Mouse (Mus musculus) megakaryocyte progenitor cell, adult 5-6 weeks (primary cell): ENCODE measurements around the gene Vps50. TPM values are rescaled to one million over a fixed set of nuclear protein-coding genes. Genes with fewer than 3 reads are reported as not detected.

Experiments
- ATAC-seq: replicated peaks from 2 replicates; pipeline ENCODE4 v1.8.0; 2016; ENCODE audit warnings: mild to moderate bottlenecking, moderate TSS enrichment, inconsistent platforms; ENCODE audit not compliant: poor library complexity
- total RNA-seq, 2 experiments: library from RNA; stranded (forward) in 1 of 2; stranded (reverse) in 1 of 2; fragments of 157-497, 149-512 nt in 1 of 2; fragments of 200-1000 nt in 1 of 2; gene quantifications; 2 replicates each; pipeline versions ENCODE4 v1.2.3 to v1.2.4; 2015 to 2017

The Vps50 gene
- total RNA-seq, 2 experiments from 2014 or later: 35.0 to 36.5 TPM

DNA sequence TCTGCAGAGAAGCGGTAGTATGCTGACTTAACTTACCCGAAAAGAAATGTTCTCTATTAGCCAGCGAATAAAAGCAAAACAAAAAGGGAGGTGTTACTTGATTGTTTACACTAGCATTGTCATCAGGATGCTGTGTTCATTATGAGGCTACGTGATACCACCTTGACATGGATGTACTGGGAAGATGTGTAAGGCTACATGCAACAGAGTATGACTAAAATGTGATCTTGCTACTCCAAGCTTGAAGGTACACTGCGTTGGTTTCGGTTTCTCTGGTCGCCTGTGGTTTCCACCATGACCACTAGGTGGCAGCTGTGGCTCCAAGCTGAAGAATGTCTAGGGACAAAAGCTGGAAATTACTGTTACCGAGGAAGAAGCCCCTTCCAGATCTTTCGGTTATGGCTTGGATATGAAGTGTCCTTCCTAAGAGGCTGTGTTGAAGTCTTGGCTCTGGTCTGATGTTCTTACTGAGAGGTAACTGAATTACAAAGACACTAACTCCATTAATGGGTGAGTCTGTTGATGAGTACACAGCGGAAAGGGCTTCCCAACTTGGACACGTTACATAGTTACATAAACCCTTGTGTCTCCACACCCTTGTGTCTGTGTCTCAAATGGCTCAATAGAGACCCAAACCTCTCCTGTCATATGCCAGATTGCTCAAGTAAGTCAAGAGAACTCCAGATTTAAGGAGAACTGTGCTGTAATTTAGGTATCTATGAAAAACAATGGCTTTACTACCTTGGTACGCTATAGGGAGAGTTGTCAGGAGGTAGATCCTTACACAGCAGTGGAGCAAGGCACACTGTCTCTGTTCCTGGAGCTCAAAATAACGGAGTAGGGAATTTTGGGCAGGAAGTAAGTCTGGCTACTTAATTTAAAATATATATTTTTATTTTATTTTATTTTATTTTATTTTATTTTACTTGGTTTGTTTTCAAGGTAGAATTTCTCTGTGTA is 122.5 kb downstream of the Vps50 start:
- ATAC-seq: peak; percentile 100

Other genes starting within 250 kb of the Vps50 start
- gene Samd9l, start 98.8 kb upstream of the Vps50 start, total RNA-seq (2015): 14.3 and 16.2 TPM in 2 replicates
- gene Samd9l, start 98.8 kb upstream of the Vps50 start, total RNA-seq (2017): 15.4 and 16.6 TPM in 2 replicates
- 0.15 and 0.46 TPM in 2 replicates for gene Hepacam2, start 84 bp upstream of the Vps50 start, total RNA-seq (2015)
- 0.12 TPM in 1 of 2 replicates, not detected in the other for gene Hepacam2, start 84 bp upstream of the Vps50 start, total RNA-seq (2017)